Mouse (Mus musculus) CH12.LX (cell line): ENCODE measurements at regions not wholly inside any gene's neighbourhood (a gene's known extent, or its start where the extent isn't known, plus 50 kb on each side); places are given as distances from the start of the nearest gene placed in this dataset.

ENCODE experiments used
- CTCF ChIP-seq, 2 experiments: IDR thresholded peaks in 1 of 2; conservative IDR thresholded peaks in 1 of 2; 2 replicates each; pipeline ENCODE4 v1.5.1; 2011 to 2012; ENCODE audit warnings: low read depth in 2 of 2, low read length in 2 of 2, improper control_type of control experiment in 1 of 2, inconsistent platforms in 1 of 2, mild to moderate bottlenecking in 1 of 2, moderate library complexity in 1 of 2
- E2F4 ChIP-seq: IDR thresholded peaks from 2 replicates; pipeline ENCODE4 v1.6.1; 2011; ENCODE audit warnings: low read depth, low read length, improper control_type of control experiment; ENCODE audit not compliant: insufficient replicate concordance
- ELF1 ChIP-seq: IDR thresholded peaks from 2 replicates; pipeline ENCODE4 v1.6.1; 2014; ENCODE audit warnings: low read depth, mild to moderate bottlenecking, inconsistent platforms, low read length, improper control_type of control experiment
- MAFK ChIP-seq: IDR thresholded peaks from 2 replicates; pipeline ENCODE4 v1.6.1; 2011; ENCODE audit warnings: low read length, improper control_type of control experiment; ENCODE audit not compliant: insufficient replicate concordance
- MAZ ChIP-seq: IDR thresholded peaks from 2 replicates; pipeline ENCODE4 v1.6.1; 2012; ENCODE audit warnings: low read depth, mild to moderate bottlenecking, inconsistent platforms, low read length, improper control_type of control experiment, moderate library complexity
- MYC ChIP-seq: IDR thresholded peaks from 2 replicates; pipeline ENCODE4 v1.6.1; 2011; ENCODE audit warnings: low read depth, mild to moderate bottlenecking, improper control_type of control experiment, low read length
- NELFE ChIP-seq: IDR thresholded peaks from 2 replicates; pipeline ENCODE4 v1.6.1; 2011; ENCODE audit warnings: low read depth, low read length, improper control_type of control experiment
- POLR2A ChIP-seq: IDR thresholded peaks from 2 replicates; pipeline ENCODE4 v1.6.1; 2011; ENCODE audit warnings: low read depth, mild to moderate bottlenecking, improper control_type of control experiment, low read length
- RCOR1 ChIP-seq: conservative IDR thresholded peaks from 2 replicates; pipeline ENCODE4 v1.6.1; 2012; ENCODE audit warnings: low read depth, mild to moderate bottlenecking, inconsistent platforms, low read length, improper control_type of control experiment
- TCF12 ChIP-seq: IDR thresholded peaks from 2 replicates; pipeline ENCODE4 v1.6.1; 2014; ENCODE audit warnings: low read depth, mild to moderate bottlenecking, inconsistent platforms, low read length, improper control_type of control experiment
- USF2 ChIP-seq: conservative IDR thresholded peaks from 2 replicates; pipeline ENCODE4 v1.6.1; 2011; ENCODE audit warnings: low read depth, low read length, improper control_type of control experiment

GRCm38 (mm10) chr2:117512551-117512950 is 169.8 kb upstream of the Rasgrp1 start:
- TF ChIP-seq ELF1: no peak
- TF ChIP-seq MAFK: no peak
- TF ChIP-seq E2F4: no peak
- TF ChIP-seq USF2: no peak
- TF ChIP-seq RCOR1: no peak
- no peak for TF ChIP-seq TCF12
- TF ChIP-seq POLR2A: no peak
- no peak for TF ChIP-seq MYC
- TF ChIP-seq CTCF (conservative IDR thresholded peaks at IDR 0.05 in 1 of 2, IDR thresholded peaks at IDR 0.05 in 1 of 2; ENCODE audit: low read depth in 2 of 2, low read length in 2 of 2): no peak
- no peak for TF ChIP-seq NELFE
- TF ChIP-seq MAZ: no peak
